Mouse (Mus musculus) megakaryocyte, embryonic 14.5 days (primary cell): ENCODE data around the gene Gm4791.

ENCODE experiments used
- FLI1 ChIP-seq: IDR thresholded peaks from 2 replicates; pipeline ENCODE4 v1.6.1; 2012; ENCODE audit warnings: low read length, inconsistent platforms, mixed read lengths
- GATA1 ChIP-seq: IDR thresholded peaks from 3 replicates; pipeline ENCODE4 v1.6.1; 2012; ENCODE audit warnings: mixed read lengths, low read length, inconsistent platforms, borderline replicate concordance

GRCm38 (mm10) chr9:46998338-46998791 lies at the start of gene Gm4791:
- TF ChIP-seq GATA1: no peak
- TF ChIP-seq FLI1: no peak
